Mouse (Mus musculus): ENCODE data around the gene Atg14.
"Not testable (repeated sequence)": the region's sequence is repeated elsewhere in the genome, so short reads cannot be mapped to it uniquely, and the experiment has no call there.

The Atg14 gene

GRCm38 (mm10) chr14:47570549-47570948 is at the start of gene Atg14:
TSS of gene Atg14 (minus strand) at chr14:47570649.
- DNase-seq (ENCODE audit: low spot score) = not testable (repeated sequence)

GRCm38 (mm10) chr14:47618891-47619290 is 48.4 kb upstream of the Atg14 start:
- no peak for DNase-seq (ENCODE audit: low spot score)

- DNase-seq (ENCODE audit: low spot score) = no peak
Measured at GRCm38 (mm10) chr14:47613254-47613653, 42.8 kb upstream of the Atg14 start.

GRCm38 (mm10) chr14:47597942-47598388 is 27.5 kb upstream of the Atg14 start:
- peak; percentile 68 for DNase-seq (ENCODE audit: low spot score)

- DNase-seq (ENCODE audit: low spot score) = no peak
Measured at GRCm38 (mm10) chr14:47594426-47595103, 24.1 kb upstream of the Atg14 start.

- DNase-seq (ENCODE audit: low spot score) = no peak
Measured at GRCm38 (mm10) chr14:47590391-47590975, 20.0 kb upstream of the Atg14 start.

GRCm38 (mm10) chr14:47589444-47589843 is 19.0 kb upstream of the Atg14 start:
- DNase-seq (ENCODE audit: low spot score) = no peak

GRCm38 (mm10) chr14:47584346-47584745 is 13.9 kb upstream of the Atg14 start:
- DNase-seq (ENCODE audit: low spot score) = no peak

- DNase-seq (ENCODE audit: low spot score) = no peak
Measured at GRCm38 (mm10) chr14:47581681-47582080, 11.2 kb upstream of the Atg14 start.

- DNase-seq (ENCODE audit: low spot score) = no peak
Measured at GRCm38 (mm10) chr14:47581280-47581679, 10.8 kb upstream of the Atg14 start.

GRCm38 (mm10) chr14:47578086-47578485 is 7.6 kb upstream of the Atg14 start:
- no peak for DNase-seq (ENCODE audit: low spot score)

- no peak for DNase-seq (ENCODE audit: low spot score)
Measured at GRCm38 (mm10) chr14:47576687-47577086, 6.2 kb upstream of the Atg14 start.

- no peak for DNase-seq (ENCODE audit: low spot score)
Measured at GRCm38 (mm10) chr14:47574721-47575120, 4.3 kb upstream of the Atg14 start.

GRCm38 (mm10) chr14:47572707-47573106 is 2.3 kb upstream of the Atg14 start:
- DNase-seq (ENCODE audit: low spot score) = no peak

GRCm38 (mm10) chr14:47567962-47568652 is 2.3 kb downstream of the Atg14 start:
- DNase-seq (ENCODE audit: low spot score) = peak; percentile 94

GRCm38 (mm10) chr14:47563106-47563505 is 7.3 kb downstream of the Atg14 start:
- no peak for DNase-seq (ENCODE audit: low spot score)

GRCm38 (mm10) chr14:47562530-47562929 is 7.9 kb downstream of the Atg14 start:
- DNase-seq (ENCODE audit: low spot score) = no peak

GRCm38 (mm10) chr14:47560714-47561113 is 9.7 kb downstream of the Atg14 start:
- no peak for DNase-seq (ENCODE audit: low spot score)

- DNase-seq (ENCODE audit: low spot score) = no peak
Measured at GRCm38 (mm10) chr14:47555225-47555624, 15.2 kb downstream of the Atg14 start.

- no peak for DNase-seq (ENCODE audit: low spot score)
Measured at GRCm38 (mm10) chr14:47554236-47554635, 16.2 kb downstream of the Atg14 start.

- no peak for DNase-seq (ENCODE audit: low spot score)
Measured at GRCm38 (mm10) chr14:47553380-47553779, 17.1 kb downstream of the Atg14 start.

- DNase-seq (ENCODE audit: low spot score) = no peak
Measured at GRCm38 (mm10) chr14:47551668-47552067, 18.8 kb downstream of the Atg14 start.

- DNase-seq (ENCODE audit: low spot score) = no peak
Measured at GRCm38 (mm10) chr14:47544877-47545276, 25.6 kb downstream of the Atg14 start.
